ENCODE assay signal across 13 mouse cellular contexts in the genomic region with DNA sequence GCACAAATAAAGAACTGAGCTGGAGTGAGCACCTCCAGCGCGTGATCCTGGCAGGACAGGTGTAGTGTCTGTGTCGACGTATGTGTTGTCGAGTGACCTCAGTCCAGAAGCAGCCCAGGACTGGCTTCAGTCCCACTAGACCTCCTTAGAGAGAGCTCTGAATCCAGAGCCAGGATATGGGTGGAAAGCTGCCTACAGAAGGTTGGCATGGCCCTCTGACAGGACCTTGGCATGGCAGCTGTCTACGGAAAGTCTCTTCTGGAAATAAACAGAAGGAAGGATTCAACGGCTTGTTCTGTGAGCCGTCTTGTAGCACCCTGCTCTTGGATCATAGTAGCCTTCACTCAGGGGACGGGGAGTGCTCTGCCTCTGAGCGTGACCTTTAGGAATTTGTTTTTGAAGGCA. TPM values are rescaled to one million over a fixed set of nuclear protein-coding genes. Genes with fewer than 3 reads are reported as not detected.
A peak's percentile ranks its signal among the peaks of the same experiment; 100 is the strongest.
DNase-seq lines count a peak whose midpoint lies in the region; ATAC-seq and TF ChIP-seq lines count a peak whose summit lies in the region.
"Had no signal": no experiment of that assay in that cellular context is flagged by ENCODE, and none has a peak within 500 bp of the region (broad histone marks: within the 10 kb centered on the region; RNA-seq: fewer than 3 reads in every experiment).

No protein-coding gene starts in this region.

- 0 out of 2 replicates have a peak, but pooled peaks have one; percentile 10 for TF ChIP-seq EP300 in lung, postnatal 0 days (IDR thresholded peaks at IDR 0.05)

- H3K27me3 ChIP-seq in lung, postnatal 0 days (replicated peaks; ENCODE audit: insufficient read depth, low read length): no peaks in the 10 kb centered on the region
- H3K27me3 ChIP-seq: embryonic facial prominence, embryonic 13.5 days; forebrain, embryonic 13.5 days; limb, embryonic 13.5 days; lung, embryonic 15.5 days had no signal

- peak; percentile 89 to 91 for DNase-seq in adrenal gland, adult (ENCODE audit: inconsistent age in 2 of 2, low spot score in 1 of 2)
- no peak for DNase-seq in adrenal gland, postnatal 4 days (ENCODE audit: low spot score in 2 of 2)
- DNase-seq in lung, adult 18-20 months: peak; percentile 17 to 23
- no peak for DNase-seq in lung, postnatal 25 days (ENCODE audit: low spot score)
- DNase-seq in cerebellum, postnatal 14 days: peak; percentile 67 to 79
- peak; percentile 13 for DNase-seq in lung, postnatal 0 days (ENCODE audit: low spot score)

- H3K36me3 ChIP-seq in lung, postnatal 0 days (ENCODE audit: insufficient read depth, low read length): no peaks in the 10 kb centered on the region

- no peaks in the 10 kb centered on the region for H3K4me1 ChIP-seq in lung, postnatal 0 days (ENCODE audit: insufficient read depth, low read depth, low read length)
- H3K4me1 ChIP-seq: embryonic facial prominence, embryonic 13.5 days; forebrain, embryonic 13.5 days; limb, embryonic 13.5 days; lung, embryonic 15.5 days had no signal

- 72% methylated on average over 10 of the region's 10 CpGs for WGBS in lung, postnatal 0 days

- no peak overlapping the region for H3K9ac ChIP-seq in lung, postnatal 0 days (replicated peaks; ENCODE audit: low read depth)
- H3K9ac ChIP-seq: embryonic facial prominence, embryonic 13.5 days; forebrain, embryonic 13.5 days; limb, embryonic 13.5 days; lung, embryonic 15.5 days had no signal

- no peaks in the 10 kb centered on the region for H3K9me3 ChIP-seq in lung, postnatal 0 days (ENCODE audit: low read length)
- H3K9me3 ChIP-seq: lung, embryonic 15.5 days had no signal

- no peak overlapping the region for H3K4me2 ChIP-seq in lung, postnatal 0 days (replicated peaks; ENCODE audit: low read depth, low read length)
- H3K4me2 ChIP-seq: embryonic facial prominence, embryonic 13.5 days; forebrain, embryonic 13.5 days; limb, embryonic 13.5 days; lung, embryonic 15.5 days had no signal

- TF ChIP-seq CTCF in lung, postnatal 0 days (IDR thresholded peaks at IDR 0.05): no peak

- peak; percentile 76 for ATAC-seq in lung, postnatal 0 days
- no peak for ATAC-seq in megakaryocyte, adult 5-6 weeks (ENCODE audit: poor library complexity, severe bottlenecking)
- ATAC-seq in granulocyte monocyte progenitor cell, adult 5-6 weeks (replicated peaks; ENCODE audit: poor library complexity, severe bottlenecking): no peak
- ATAC-seq: forebrain, embryonic 13.5 days; hindbrain, embryonic 16.5 days had no signal

- no peak overlapping the region for H3K27ac ChIP-seq in lung, postnatal 0 days (ENCODE audit: low read length)
- H3K27ac ChIP-seq: embryonic facial prominence, embryonic 13.5 days; forebrain, embryonic 13.5 days; limb, embryonic 13.5 days; lung, embryonic 15.5 days had no signal

- H3K4me3 ChIP-seq in lung, postnatal 0 days (ENCODE audit: low read depth, low read length): no peak overlapping the region
- H3K4me3 ChIP-seq: embryonic facial prominence, embryonic 13.5 days; forebrain, embryonic 13.5 days; limb, embryonic 13.5 days; lung, embryonic 15.5 days had no signal

RNA-seq across cellular contexts. Expression of a gene that starts 37.5 kb away (rescaled TPM):
- 10 to 100 TPM; 19.1 to 19.6 TPM for total RNA-seq in adrenal gland, postnatal 4 days (2021)
- 6.8 and 7.5 TPM in 2 replicates for polyA plus RNA-seq in lung, postnatal 0 days (2015; fragmentation: Nextera tagmentation; extraction: Ambion mirVana)
- total RNA-seq in megakaryocyte, adult 5-6 weeks (2015): 0.22 TPM in 1 of 2 replicates, not detected in the other
- not detected in 2 replicates for total RNA-seq in megakaryocyte, adult 5-6 weeks (2017)
- not detected in 2 replicates for total RNA-seq in granulocyte monocyte progenitor cell, adult 5-6 weeks (2014; fragmentation: Nextera tagmentation)
- not detected in 2 replicates for total RNA-seq in granulocyte monocyte progenitor cell, adult 5-6 weeks (2017)

Comparison
In these comparisons a context has a peak if more than half of its experiments do, and no peak if none do; other contexts are left out.
1. DNase-seq: peak in adrenal gland, adult (2 of 2), lung, adult 18-20 months (2 of 2), cerebellum, postnatal 14 days (2 of 2) and lung, postnatal 0 days (single experiment); none in adrenal gland, postnatal 4 days (0 of 2) and lung, postnatal 25 days (single experiment).
2. RNA of a gene that starts 37.5 kb away (total RNA-seq): 19.1 to 19.6 TPM in adrenal gland, postnatal 4 days; 0.22 TPM in megakaryocyte, adult 5-6 weeks and not detected in granulocyte monocyte progenitor cell, adult 5-6 weeks; every median in the first group is over 10 times any median in the second.